Mouse (Mus musculus) CD8-positive naive resting alpha-beta T cell, adult 2 months (primary cell): Measurements from ENCODE around the gene Aym1.
A peak's percentile ranks its signal among the peaks of the same experiment; 100 is the strongest.
"Not testable (repeated sequence)": the region's sequence is repeated elsewhere in the genome, so short reads cannot be mapped to it uniquely, and the experiment has no call there.

ENCODE experiments used
- DNase-seq, 2 experiments: peaks; one replicate each; pipeline ENCODE4 v3.0.0; 2022; ENCODE audit warnings: low read depth in 2 of 2, low spot score in 2 of 2

The Aym1 gene

GRCm38 (mm10) chr5:113352636-113353035 lies 4.5 kb upstream of the Aym1 start:
- no peak for DNase-seq

- DNase-seq: no peak
Measured at GRCm38 (mm10) chr5:113354311-113354710, 2.8 kb upstream of the Aym1 start.

DNA sequence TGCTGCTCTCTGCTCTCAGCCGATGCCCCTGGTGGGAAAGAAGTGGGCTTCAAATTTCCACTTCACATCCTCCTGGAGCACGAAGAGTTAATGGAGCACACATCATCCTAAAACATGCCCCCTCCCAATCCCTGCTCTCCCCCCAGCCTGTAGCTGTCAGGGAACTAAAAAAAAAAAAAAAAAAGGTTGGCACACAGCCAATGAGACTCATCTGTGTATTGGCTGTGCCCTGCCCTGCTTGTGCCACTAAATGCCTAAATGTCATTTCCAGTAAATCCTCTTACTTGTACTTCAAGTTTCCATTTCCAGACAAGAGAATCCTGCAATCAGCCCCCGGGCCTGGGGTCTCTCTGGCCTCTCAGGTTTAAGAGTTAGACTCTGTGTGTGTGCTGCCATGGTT lies 562 bp downstream of the Aym1 start:
- DNase-seq: no peak

DNA sequence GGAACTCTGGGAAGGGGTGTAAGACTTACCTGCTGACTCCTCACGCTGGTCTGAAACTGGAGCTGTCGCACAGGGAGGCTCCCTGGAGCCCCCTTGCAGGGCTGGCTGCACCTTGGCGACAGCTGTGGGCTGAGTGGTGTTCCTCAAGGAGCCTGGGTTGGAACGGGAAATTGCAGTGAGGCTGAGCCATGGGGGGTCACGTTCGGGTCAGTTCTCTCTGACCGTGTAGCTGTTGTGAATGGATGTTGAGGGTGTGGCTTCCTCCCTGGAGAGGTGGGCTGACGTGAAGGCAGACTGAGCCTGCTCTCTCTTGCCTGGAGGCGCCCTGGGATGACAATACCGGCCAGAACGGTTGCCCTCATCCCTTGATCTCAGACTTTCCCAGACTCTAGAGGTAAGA lies 1.7 kb downstream of the Aym1 start:
- no peak for DNase-seq

DNA sequence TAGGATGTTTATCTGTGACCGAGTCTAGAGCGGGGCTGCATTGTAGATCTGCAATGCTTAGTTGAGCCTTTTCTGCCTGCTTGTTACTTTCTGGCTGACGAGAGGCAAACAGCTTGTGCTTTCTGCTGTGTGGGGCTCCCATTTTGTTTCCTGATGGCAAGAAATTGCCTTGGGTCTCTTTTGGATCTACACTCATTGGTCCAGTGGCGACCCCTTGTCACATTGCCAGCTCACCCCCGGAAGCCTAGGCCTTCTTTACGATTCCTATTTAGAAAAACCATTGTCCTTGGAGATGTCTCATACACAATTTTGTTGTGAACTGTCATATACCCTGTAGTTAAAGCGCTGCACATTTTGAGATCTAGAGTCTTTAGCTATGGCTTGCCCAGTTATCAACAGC lies 4.2 kb downstream of the Aym1 start:
- no peak for DNase-seq

DNA sequence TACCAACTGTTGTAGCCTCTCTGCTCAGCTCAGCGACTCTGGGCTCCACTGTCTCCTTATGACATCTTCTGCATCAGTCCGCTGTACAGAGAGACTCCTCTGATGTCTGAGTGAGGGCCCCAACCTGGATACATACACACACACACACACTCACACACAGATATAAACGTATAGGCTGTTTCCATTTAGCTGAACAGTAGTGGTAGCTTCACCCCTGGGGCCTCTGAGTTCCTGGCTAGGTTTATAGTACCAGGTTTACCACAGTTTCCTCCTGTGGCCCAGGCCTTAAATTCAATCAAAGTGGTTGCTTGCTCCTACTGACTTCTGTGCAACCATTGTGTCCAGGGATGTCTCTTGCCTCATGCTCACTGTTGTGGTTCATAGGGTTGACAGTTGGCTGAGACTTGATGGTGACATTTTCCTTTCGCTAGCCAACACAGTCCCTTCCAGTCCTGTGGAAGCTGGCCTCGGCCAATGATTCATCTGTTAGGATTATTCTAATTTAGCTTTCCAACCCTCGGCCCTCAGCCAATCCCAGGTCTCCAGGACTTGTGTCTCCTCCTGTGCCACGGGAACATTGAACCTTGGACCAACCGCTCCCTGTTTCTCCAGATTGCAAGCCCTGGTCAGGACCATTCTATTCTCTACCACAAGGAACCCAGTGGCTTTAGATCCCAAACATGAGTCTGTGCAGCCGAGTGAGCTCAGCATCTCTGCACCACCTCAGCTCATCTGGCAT lies 5.3 kb downstream of the Aym1 start:
- DNase-seq: no peak

DNA sequence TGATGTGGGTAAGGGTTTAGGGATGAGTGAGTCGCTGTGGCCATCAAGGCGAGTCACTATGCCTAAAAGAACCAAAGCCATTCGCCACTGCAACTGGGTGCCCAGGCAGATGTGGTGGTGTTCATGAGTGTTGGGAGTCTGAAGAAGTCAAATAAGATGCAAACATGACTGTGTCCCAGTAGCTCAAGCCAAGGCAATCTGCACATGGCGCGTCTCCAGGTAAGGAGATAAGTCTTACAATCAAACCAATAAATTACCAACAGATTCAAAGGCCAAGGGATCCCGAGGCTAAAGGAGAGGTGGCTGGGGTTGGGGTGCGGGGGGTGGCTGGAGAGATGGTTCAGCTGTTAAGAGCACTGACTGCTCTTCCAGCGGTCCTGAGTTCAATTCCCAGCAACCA lies 6.1 kb downstream of the Aym1 start:
- no peak for DNase-seq

DNA sequence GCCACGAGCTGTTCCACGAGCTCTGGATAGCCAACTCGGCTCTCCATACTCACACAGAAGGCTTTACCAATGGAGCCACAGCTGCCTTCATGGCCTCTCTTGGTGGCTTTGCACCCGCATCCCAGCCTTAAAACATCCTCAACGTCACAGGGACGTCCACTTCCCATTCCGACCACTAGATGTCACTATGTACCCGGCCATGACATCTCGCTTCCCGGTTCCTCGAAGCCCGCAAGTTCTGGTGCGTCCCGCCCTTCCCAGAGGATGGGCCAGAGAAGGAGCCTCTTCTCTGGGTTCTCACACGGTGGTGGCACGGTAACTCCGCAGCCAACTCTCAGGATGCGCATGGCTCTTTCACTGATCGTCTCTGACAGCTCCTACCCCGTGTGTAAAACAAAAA lies 8.8 kb downstream of the Aym1 start:
- DNase-seq: peak; percentile 30 to 35

DNA sequence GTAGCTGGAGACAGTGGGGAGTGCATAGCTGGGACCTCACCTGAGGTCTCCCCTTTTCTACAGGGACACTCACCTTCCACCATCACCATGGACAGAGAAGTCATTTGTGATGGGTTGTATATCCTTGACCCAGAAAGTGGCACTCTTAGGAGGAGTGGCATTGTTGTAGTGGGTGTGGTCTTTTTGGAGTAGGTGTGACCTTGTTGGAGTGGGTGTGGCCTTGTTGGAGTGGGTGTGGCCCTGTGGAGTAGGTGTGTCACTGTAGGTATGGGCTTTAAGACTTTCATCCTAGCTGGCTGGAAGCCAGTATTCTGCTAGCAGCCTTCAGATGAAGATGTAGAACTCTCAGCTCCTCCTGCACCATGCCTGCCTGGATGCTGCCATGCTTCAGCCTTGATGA lies 10.6 kb downstream of the Aym1 start:
- DNase-seq: not testable (repeated sequence)

GRCm38 (mm10) chr5:113369262-113369868 lies 12.3 kb downstream of the Aym1 start:
- DNase-seq: no peak

- no peak for DNase-seq
Measured at GRCm38 (mm10) chr5:113372449-113372848, 15.4 kb downstream of the Aym1 start.

DNA sequence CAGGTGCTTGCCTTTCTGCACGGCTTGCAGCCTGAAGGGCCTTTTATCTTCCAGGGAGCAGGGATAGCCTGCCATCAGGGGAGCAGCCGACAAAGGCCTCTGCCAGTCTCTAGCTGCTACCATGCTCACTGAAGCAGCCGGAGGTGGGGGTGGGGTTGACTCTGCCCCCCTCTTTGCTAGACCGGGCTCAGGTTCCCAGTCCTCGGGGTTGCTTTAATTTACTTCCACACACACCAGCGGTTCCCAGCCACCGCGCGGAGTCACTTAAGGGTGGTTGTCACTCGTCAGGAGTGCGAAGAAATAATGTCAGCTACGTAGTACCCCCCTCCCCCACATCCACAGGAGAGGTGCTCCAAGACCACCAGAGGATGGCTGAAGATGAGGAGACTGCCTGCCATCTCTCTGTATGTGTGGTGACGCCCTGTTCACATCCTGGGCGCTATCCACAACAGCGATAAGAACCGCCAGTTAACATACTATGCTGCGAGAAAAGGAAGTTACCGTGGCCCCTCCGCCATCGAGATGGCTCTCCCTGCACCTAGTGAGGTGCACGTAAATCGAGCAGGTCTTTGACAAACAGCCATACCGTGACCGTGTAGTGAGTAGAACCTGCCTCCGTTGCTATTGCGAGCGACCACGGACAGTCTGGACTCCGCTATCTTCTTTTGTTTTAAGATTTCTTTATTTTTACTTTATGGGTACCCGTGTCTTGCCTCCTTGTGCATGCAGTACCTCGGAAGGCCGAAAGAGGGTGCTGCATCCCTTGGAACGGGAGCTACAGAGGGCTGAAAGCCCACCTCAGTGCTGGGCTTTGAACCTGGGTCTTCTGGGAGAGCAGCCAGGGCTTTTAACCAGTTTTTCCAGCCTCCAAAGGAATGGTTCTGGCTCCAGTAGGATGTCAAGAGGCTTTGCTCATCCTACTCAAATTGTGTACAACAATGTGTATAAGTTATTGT lies 16.2 kb downstream of the Aym1 start:
- DNase-seq: peak in 1 of 2 experiments; percentile 12

- no peak for DNase-seq
Measured at GRCm38 (mm10) chr5:113374290-113374689, 17.2 kb downstream of the Aym1 start.

GRCm38 (mm10) chr5:113375783-113376182 lies 18.7 kb downstream of the Aym1 start:
- DNase-seq: peak; percentile 17 to 41

- no peak for DNase-seq
Measured at GRCm38 (mm10) chr5:113376292-113376691, 19.2 kb downstream of the Aym1 start.

DNA sequence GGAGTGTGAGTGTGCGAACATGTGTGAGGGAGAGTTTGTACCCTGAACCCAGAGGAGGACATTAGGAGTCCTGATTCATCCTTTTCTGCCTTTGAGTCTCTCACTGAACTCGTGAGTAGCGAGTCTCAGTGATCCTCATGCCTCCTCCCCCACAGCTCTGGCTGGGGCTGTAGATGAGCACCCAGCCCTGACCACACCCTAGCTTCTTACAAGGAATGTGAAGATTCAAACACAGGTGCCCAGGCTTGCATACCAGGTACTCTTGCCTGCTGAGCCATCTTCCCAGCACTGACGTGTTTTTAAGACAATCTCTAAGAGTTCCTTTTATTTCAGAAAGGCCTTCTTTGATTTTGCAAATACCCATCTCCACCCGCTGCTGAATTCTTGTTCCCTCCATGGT lies 22.3 kb downstream of the Aym1 start:
- DNase-seq: no peak

GRCm38 (mm10) chr5:113380553-113380952 lies 23.5 kb downstream of the Aym1 start:
- DNase-seq: no peak

- DNase-seq: no peak
Measured at GRCm38 (mm10) chr5:113382580-113382979, 25.5 kb downstream of the Aym1 start.

- no peak for DNase-seq
Measured at GRCm38 (mm10) chr5:113393766-113394165, 36.7 kb downstream of the Aym1 start.

DNA sequence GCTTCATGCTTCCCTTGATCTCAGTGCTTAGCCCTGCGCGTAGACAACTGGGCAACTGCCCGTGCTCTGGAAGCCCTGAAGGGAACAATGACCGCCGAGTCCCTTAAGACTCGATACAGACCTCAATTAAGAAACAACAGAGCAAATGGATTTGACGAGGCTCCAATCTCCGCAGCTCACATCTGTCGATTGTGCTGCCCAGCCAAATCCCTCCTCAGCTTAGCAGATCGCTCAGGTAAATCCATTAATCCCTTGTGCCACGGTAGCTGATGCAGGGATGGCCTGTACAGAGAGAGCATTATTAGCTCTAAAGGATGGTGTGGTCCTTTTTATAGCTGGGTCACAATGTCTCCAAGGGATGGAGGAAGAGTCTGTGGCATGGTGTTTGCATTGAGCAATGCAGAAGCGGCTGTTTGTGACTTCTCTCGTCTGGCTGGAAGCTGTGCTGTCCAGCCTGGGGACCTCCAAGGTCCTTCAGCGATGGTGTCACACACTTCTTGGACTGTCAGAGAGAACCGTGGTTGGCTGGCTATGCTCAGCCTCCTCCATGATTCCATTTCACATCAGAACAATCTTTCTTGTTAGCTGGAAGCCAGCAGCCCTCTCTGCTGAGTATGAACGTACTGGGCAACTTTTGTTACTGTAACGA lies 39.3 kb downstream of the Aym1 start:
- no peak for DNase-seq
